Mouse (Mus musculus) E14TG2a.4 (cell line): ENCODE results near the gene Sap30bp.

ENCODE experiments used
- H3K27me3 ChIP-seq: 2 replicates; pipeline ENCODE4 v1.6.1; 2014; ENCODE audit warnings: low read length, control low read depth; ENCODE audit not compliant: insufficient read depth
- H3K36me3 ChIP-seq: 2 replicates; pipeline ENCODE4 v1.6.1; 2014; ENCODE audit warnings: low read length, control low read depth; ENCODE audit not compliant: insufficient read depth
- H3K4me1 ChIP-seq: replicated peaks from 2 replicates; pipeline ENCODE4 v1.6.1; 2014; ENCODE audit warnings: low read depth, low read length, control low read depth
- H3K4me3 ChIP-seq: replicated peaks from 2 replicates; pipeline ENCODE4 v1.5.1; 2014; ENCODE audit warnings: mild to moderate bottlenecking, low read length
- H3K9me3 ChIP-seq: 2 replicates; pipeline ENCODE4 v1.6.1; 2014; ENCODE audit warnings: low read length, control low read depth
- CTCF ChIP-seq: conservative IDR thresholded peaks from 2 replicates; pipeline ENCODE4 v1.5.1; 2014; ENCODE audit warnings: low read length
- NANOG ChIP-seq: IDR thresholded peaks from 2 replicates; pipeline ENCODE4 v1.6.1; 2014; ENCODE audit warnings: borderline replicate concordance, low read length, mixed read lengths
- POU5F1 ChIP-seq: IDR thresholded peaks from 2 replicates; pipeline ENCODE4 v1.6.1; 2014; ENCODE audit warnings: low read length, borderline replicate concordance

Gene Sap30bp

DNA sequence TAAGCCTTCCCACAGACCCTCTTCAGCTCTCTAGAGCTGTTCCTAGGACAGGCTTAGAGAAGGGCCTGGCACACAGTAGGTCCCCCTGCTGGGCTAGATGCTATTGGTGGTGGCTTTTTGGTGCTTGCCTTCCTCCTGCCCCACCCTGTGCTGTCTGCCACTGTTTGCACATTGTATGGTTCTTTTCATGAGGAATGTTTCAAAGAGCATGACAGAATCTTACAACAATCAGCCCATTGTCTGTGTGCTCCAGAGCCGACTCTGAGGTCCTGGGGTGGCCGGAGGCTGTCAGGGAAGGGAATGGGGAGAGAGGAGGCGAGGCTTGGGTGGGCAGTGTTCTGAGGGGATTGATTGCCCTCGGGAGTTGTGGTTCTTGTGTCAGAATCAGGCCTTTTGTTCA, 23.4 kb downstream of the Sap30bp start:
- H3K4me1 ChIP-seq: peaks cover 76% of the 10 kb centered on the region
- H3K27me3 ChIP-seq: no peaks in the 10 kb centered on the region
- peak overlapping the region; percentile 17; the same call in 1 of the 2 replicates for H3K4me3 ChIP-seq
- H3K9me3 ChIP-seq: no peaks in the 10 kb centered on the region
- TF ChIP-seq CTCF (no peak), POU5F1 (no peak), NANOG (no peak)
- H3K36me3 ChIP-seq: peaks cover 89% of the 10 kb centered on the region

DNA sequence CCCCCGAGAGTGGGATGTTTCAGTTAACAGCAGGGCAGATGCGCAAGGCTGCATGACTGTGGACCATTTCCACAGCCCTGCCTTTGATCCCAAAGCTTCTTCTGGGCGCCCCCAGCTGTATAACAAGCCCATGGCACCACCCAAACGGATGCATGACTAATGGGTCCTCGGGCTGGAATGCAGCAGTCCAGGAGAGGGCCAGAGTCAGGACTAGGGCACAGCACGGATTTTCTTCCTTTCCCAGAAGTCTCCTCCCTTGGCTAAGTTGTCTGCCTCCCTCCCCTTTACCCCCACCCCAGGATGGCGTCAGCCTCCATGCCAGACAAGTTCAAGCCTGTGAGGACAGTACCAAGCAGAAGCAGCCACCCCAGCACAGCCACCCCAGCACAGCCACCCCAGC, 24.9 kb downstream of the Sap30bp start:
- no peaks in the 10 kb centered on the region for H3K9me3 ChIP-seq
- H3K27me3 ChIP-seq: no peaks in the 10 kb centered on the region
- peaks cover 71% of the 10 kb centered on the region for H3K4me1 ChIP-seq
- no peak overlapping the region for H3K4me3 ChIP-seq
- TF ChIP-seq POU5F1: no peak
- no peak for TF ChIP-seq CTCF
- TF ChIP-seq NANOG: no peak
- H3K36me3 ChIP-seq: peaks cover 88% of the 10 kb centered on the region

- no peak for TF ChIP-seq POU5F1
- TF ChIP-seq NANOG: no peak
- no peak for TF ChIP-seq CTCF
- Histone ChIP-seq H3K4me1 (peaks cover 80% of the 10 kb centered on the region), H3K9me3 (no peaks in the 10 kb centered on the region), H3K4me3 (no peak overlapping the region), H3K36me3 (peaks cover 88% of the 10 kb centered on the region), H3K27me3 (peaks cover under 1% of the 10 kb centered on the region)
Observed at GRCm38 (mm10) chr11:115959018-115959417, 25.9 kb downstream of the Sap30bp start.

DNA sequence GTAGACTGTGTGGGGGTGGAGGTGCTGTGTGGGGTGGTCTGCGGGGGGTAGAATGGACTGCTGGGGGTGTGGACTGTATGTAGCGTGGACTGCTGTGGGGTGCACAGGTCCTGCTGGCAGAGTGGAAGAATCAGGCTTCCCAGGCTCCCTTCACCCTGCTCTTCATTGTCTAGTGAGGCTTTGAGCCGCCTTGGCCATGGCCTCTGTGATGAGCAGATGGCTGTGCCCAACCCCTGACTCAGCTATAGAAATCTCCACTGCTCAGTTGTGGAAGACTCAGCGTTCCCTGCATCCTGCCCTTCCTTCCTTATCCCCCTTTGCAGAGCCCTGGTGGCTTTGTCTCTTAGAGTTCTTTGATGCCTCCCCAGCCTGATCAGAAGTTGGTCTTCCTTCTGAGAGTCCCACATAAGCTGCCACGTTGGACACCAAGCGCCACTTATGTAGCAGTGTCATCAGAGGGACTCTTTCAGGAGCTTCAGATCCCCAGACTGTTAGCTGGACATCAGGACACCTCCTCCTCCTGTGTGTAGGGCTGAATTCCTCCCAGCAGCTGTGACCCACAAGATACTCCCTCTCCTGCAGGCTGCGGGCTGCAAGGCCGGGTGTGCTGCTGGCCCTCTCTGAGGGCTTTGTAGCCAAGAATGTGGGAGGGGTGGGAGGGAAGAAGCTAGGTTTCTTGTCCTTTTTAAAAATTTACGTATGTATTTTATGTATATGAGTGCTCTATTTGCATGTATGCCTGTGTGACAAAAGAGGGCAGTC, 29.8 kb downstream of the Sap30bp start:
- Histone ChIP-seq H3K9me3 (no peaks in the 10 kb centered on the region), H3K4me3 (no peak overlapping the region), H3K27me3 (peaks cover 4% of the 10 kb centered on the region), H3K4me1 (peaks cover 78% of the 10 kb centered on the region), H3K36me3 (peaks cover 85% of the 10 kb centered on the region)
- TF ChIP-seq CTCF (no peak), NANOG (no peak), POU5F1 (no peak)

- TF ChIP-seq CTCF (no peak), POU5F1 (no peak), NANOG (no peak)
- H3K36me3 ChIP-seq: peaks cover 69% of the 10 kb centered on the region
- peaks cover 4% of the 10 kb centered on the region for H3K27me3 ChIP-seq
- no peaks in the 10 kb centered on the region for H3K9me3 ChIP-seq
- H3K4me3 ChIP-seq: no peak overlapping the region
- H3K4me1 ChIP-seq: peaks cover 85% of the 10 kb centered on the region
Observed at GRCm38 (mm10) chr11:115964977-115965604, 32.0 kb downstream of the Sap30bp start.

DNA sequence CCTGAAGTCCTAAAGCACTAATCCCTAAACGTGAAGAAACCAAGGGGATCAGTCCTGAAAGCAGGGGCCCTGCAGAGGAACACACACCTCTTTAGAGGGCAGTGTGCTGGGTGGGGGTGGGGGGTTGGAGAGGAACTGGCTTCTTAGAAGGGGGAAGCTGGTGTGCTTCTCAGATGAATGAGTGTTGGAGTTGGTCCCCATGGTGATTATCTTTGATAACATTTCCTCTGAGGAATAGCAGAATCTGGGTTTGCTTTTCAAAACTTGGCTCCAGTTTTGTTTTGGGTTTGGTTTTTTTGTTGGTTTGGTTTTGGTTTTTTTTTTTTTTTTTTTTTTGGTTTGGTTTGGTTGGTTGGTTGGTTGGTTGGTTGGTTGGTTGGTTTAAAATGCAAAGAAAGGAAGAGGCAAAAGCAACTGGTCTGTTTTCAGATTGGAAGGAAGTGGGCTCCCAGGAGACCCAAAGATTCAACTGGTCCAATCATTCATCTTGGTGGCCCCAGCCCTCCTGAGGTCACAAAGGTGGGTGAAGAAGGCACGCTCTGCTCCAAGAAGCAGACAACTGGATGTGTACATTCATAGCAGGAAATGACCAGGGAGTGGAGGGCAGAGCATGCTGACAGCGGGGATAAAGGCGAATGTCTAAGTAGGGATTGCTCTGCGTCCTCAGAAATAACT, 35.8 kb downstream of the Sap30bp start:
- TF ChIP-seq POU5F1 (no peak), NANOG (no peak), CTCF (no peak)
- H3K4me3 ChIP-seq: no peak overlapping the region
- no peaks in the 10 kb centered on the region for H3K9me3 ChIP-seq
- peaks cover 33% of the 10 kb centered on the region for H3K36me3 ChIP-seq
- H3K27me3 ChIP-seq: peaks cover 12% of the 10 kb centered on the region
- H3K4me1 ChIP-seq: peaks cover 78% of the 10 kb centered on the region

GRCm38 (mm10) chr11:115970006-115970673, 37.1 kb downstream of the Sap30bp start:
- H3K4me3 ChIP-seq: peak overlapping the region; percentile 35
- peaks cover 20% of the 10 kb centered on the region for H3K36me3 ChIP-seq
- no peak for TF ChIP-seq NANOG
- peaks cover 19% of the 10 kb centered on the region for H3K27me3 ChIP-seq
- H3K4me1 ChIP-seq: peaks cover 74% of the 10 kb centered on the region
- H3K9me3 ChIP-seq: no peaks in the 10 kb centered on the region

DNA sequence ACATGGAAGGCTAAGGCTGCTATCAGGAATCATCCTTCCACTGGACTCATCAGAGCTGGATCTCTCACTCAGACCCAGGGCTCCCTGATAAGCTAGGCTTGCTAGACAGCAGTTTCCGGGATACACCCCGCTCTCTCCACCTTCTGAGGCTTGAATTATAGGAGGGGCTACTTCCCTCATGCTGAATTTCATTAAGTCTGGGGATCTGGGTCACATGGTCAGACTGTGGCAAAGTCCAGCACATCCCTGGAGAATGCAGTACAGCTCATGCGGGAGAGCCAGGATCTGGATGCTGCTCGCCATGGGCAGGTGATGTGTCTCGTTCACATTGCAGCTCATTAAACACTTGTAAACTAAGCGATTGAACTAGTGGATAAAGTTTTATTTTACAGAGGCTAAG, 37.9 kb downstream of the Sap30bp start:
- Histone ChIP-seq H3K36me3 (peaks cover 11% of the 10 kb centered on the region), H3K4me3 (peak overlapping the region; percentile 35; the same call in 1 of the 2 replicates), H3K9me3 (no peaks in the 10 kb centered on the region), H3K4me1 (peaks cover 74% of the 10 kb centered on the region), H3K27me3 (peaks cover 28% of the 10 kb centered on the region)
- TF ChIP-seq NANOG: no peak
- TF ChIP-seq POU5F1: no peak
- no peak for TF ChIP-seq CTCF
